Mouse (Mus musculus): ENCODE measurements around the gene Gm3095. TPM values are rescaled to one million over a fixed set of nuclear protein-coding genes. Genes with fewer than 3 reads are reported as not detected.
"Not testable (repeated sequence)": the region's sequence is repeated elsewhere in the genome, so short reads cannot be mapped to it uniquely, and the experiment has no call there.

Gene Gm3095
- 2.2 TPM in 2 replicates for polyA plus RNA-seq (2014; fragmentation: Nextera tagmentation; extraction: Ambion mirVana)

GRCm38 (mm10) chr14:3963247-3963646 is at the start of gene Gm3095:
Gene Gm3095 (plus strand): TSS chr14:3963547.
- not testable (repeated sequence) for DNase-seq (ENCODE audit: low spot score); H3K27ac ChIP-seq; H3K9ac ChIP-seq; H3K4me2 ChIP-seq (replicated peaks); H3K4me3 ChIP-seq (replicated peaks; ENCODE audit: low read length); H3K9me3 ChIP-seq (ENCODE audit: control insufficient read depth, low read length); H3K36me3 ChIP-seq (replicated peaks; ENCODE audit: control insufficient read depth, insufficient read depth); H3K4me1 ChIP-seq (replicated peaks; ENCODE audit: control insufficient read depth, insufficient read depth, low read length); H3K27me3 ChIP-seq (ENCODE audit: control insufficient read depth, insufficient read depth, low read length); ATAC-seq (ENCODE audit: low FRiP score)
- WGBS = no CpG with 5 or more reads among the region's 2 CpGs

GRCm38 (mm10) chr14:3931456-3931855 is 31.9 kb upstream of the Gm3095 start, which contains the start of gene Gm3029:
Gene Gm3029 (plus strand): TSS chr14:3931756.
- WGBS = no CpG with 5 or more reads among the region's 2 CpGs
- not testable (repeated sequence) for H3K4me2 ChIP-seq (replicated peaks); H3K27ac ChIP-seq; H3K4me1 ChIP-seq (replicated peaks; ENCODE audit: control insufficient read depth, insufficient read depth, low read length); H3K4me3 ChIP-seq (replicated peaks; ENCODE audit: low read length); H3K36me3 ChIP-seq (replicated peaks; ENCODE audit: control insufficient read depth, insufficient read depth); H3K9me3 ChIP-seq (ENCODE audit: control insufficient read depth, low read length); H3K27me3 ChIP-seq (ENCODE audit: control insufficient read depth, insufficient read depth, low read length); H3K9ac ChIP-seq; ATAC-seq (ENCODE audit: low FRiP score); DNase-seq (ENCODE audit: low spot score)

GRCm38 (mm10) chr14:3998094-3998493 is 34.7 kb downstream of the Gm3095 start, which contains the start of gene Gm3099:
Gene Gm3099 (plus strand): TSS chr14:3998394.
- DNase-seq (ENCODE audit: low spot score); ATAC-seq (ENCODE audit: low FRiP score); H3K4me2 ChIP-seq (replicated peaks); H3K36me3 ChIP-seq (replicated peaks; ENCODE audit: control insufficient read depth, insufficient read depth); H3K4me1 ChIP-seq (replicated peaks; ENCODE audit: control insufficient read depth, insufficient read depth, low read length); H3K27ac ChIP-seq; H3K27me3 ChIP-seq (ENCODE audit: control insufficient read depth, insufficient read depth, low read length); H3K9me3 ChIP-seq (ENCODE audit: control insufficient read depth, low read length); H3K4me3 ChIP-seq (replicated peaks; ENCODE audit: low read length); H3K9ac ChIP-seq: not testable (repeated sequence)
- 89% methylated on average over 1 of the region's 3 CpGs for WGBS

Other genes with a start within 250 kb of the Gm3095 start
- 4.8 and 5.3 TPM in 2 replicates for gene Gm3002, start 153.5 kb upstream of the Gm3095 start, polyA plus RNA-seq (2014; fragmentation: Nextera tagmentation; extraction: Ambion mirVana)
- gene Gm3033, start 117.3 kb upstream of the Gm3095 start, polyA plus RNA-seq (2014; fragmentation: Nextera tagmentation; extraction: Ambion mirVana) = not detected in 2 replicates
- gene Gm2916, start 79.4 kb upstream of the Gm3095 start, polyA plus RNA-seq (2014; fragmentation: Nextera tagmentation; extraction: Ambion mirVana) = 0.23 TPM in 1 of 2 replicates, not detected in the other
- not detected in 2 replicates for gene Gm3029, start 31.8 kb upstream of the Gm3095 start, polyA plus RNA-seq (2014; fragmentation: Nextera tagmentation; extraction: Ambion mirVana)
- gene Gm3099, start 34.8 kb downstream of the Gm3095 start, polyA plus RNA-seq (2014; fragmentation: Nextera tagmentation; extraction: Ambion mirVana) = not detected in 2 replicates
- gene Gm5796, start 60.4 kb downstream of the Gm3095 start, polyA plus RNA-seq (2014; fragmentation: Nextera tagmentation; extraction: Ambion mirVana) = 4.1 and 4.7 TPM in 2 replicates
- gene Gm3115, start 120.6 kb downstream of the Gm3095 start, polyA plus RNA-seq (2014; fragmentation: Nextera tagmentation; extraction: Ambion mirVana) = not detected in 2 replicates
- 5.2 and 6.4 TPM in 2 replicates for gene Gm8108, start 147.0 kb downstream of the Gm3095 start, polyA plus RNA-seq (2014; fragmentation: Nextera tagmentation; extraction: Ambion mirVana)
- gene Gm3127, start 201.5 kb downstream of the Gm3095 start, polyA plus RNA-seq (2014; fragmentation: Nextera tagmentation; extraction: Ambion mirVana) = not detected in 2 replicates
- 11.1 and 11.7 TPM in 2 replicates for gene Gm2974, start 219.0 kb downstream of the Gm3095 start, polyA plus RNA-seq (2014; fragmentation: Nextera tagmentation; extraction: Ambion mirVana)